8 mouse cellular contexts compared by ENCODE assay signal in genomic region chrX:20946055-20946454, GRCm38 (mm10). TPM values are rescaled to one million over a fixed set of nuclear protein-coding genes. Genes with fewer than 3 reads are reported as not detected.
A peak's percentile ranks its signal among the peaks of the same experiment; 100 is the strongest.
DNase-seq lines count a peak whose midpoint lies in the region; ATAC-seq and TF ChIP-seq lines count a peak whose summit lies in the region.

No protein-coding gene starts in this region.

- TF ChIP-seq CTCF in heart, postnatal 0 days (IDR thresholded peaks at IDR 0.05; ENCODE audit: low read depth), result peak; percentile 49
- peak; percentile 71 for TF ChIP-seq CTCF in stomach, postnatal 0 days (IDR thresholded peaks at IDR 0.05; ENCODE audit: low read depth)

- WGBS in heart, postnatal 0 days, result 10% methylated on average over 4 of the region's 4 CpGs
- 11% methylated on average over 4 of the region's 4 CpGs for WGBS in stomach, postnatal 0 days

- no peaks in the 10 kb centered on the region for H3K9me3 ChIP-seq in heart, postnatal 0 days (replicated peaks; ENCODE audit: control insufficient read depth, low read length)
- H3K9me3 ChIP-seq in stomach, postnatal 0 days (ENCODE audit: control insufficient read depth, low read length), result no peaks in the 10 kb centered on the region

- DNase-seq in heart, postnatal 0 days (ENCODE audit: low spot score), result peak; percentile 18
- no peak for DNase-seq in heart, postnatal 25 days (ENCODE audit: low spot score)
- peak; percentile 39 to 47 for DNase-seq in B cell, adult 2 months
- peak; percentile 62 for DNase-seq in adrenal gland, postnatal 14 days
- DNase-seq in kidney, postnatal 36 days, result peak; percentile 45 to 71
- peak; percentile 44 for DNase-seq in lung, postnatal 25 days (ENCODE audit: low spot score)
- peak; percentile 38 for DNase-seq in stomach, postnatal 0 days (ENCODE audit: low spot score)

- no peak overlapping the region for H3K4me3 ChIP-seq in heart, postnatal 0 days (ENCODE audit: low read depth, low read length)
- no peak overlapping the region for H3K4me3 ChIP-seq in stomach, postnatal 0 days (ENCODE audit: low read depth, low read length)

- no peak overlapping the region for H3K4me2 ChIP-seq in heart, postnatal 0 days (ENCODE audit: low read depth, low read length)
- H3K4me2 ChIP-seq in stomach, postnatal 0 days (replicated peaks; ENCODE audit: low read depth), result no peak overlapping the region

- H3K27me3 ChIP-seq in heart, postnatal 0 days (ENCODE audit: control insufficient read depth, insufficient read depth, low read length), result no peaks in the 10 kb centered on the region
- no peaks in the 10 kb centered on the region for H3K27me3 ChIP-seq in stomach, postnatal 0 days (ENCODE audit: control insufficient read depth, insufficient read depth, low read length)

- TF ChIP-seq EP300 in heart, postnatal 0 days (IDR thresholded peaks at IDR 0.05; ENCODE audit: low read depth), result no peak
- no peak for TF ChIP-seq EP300 in stomach, postnatal 0 days (optimal IDR thresholded peaks at IDR 0.05)

- intact Hi-C loops in heart, postnatal 25 days (cut with DNase I), result loop anchor here (5.0 kb wide), 3 partner anchors 99 to 284 kb away; no protein-coding TSS in a partner anchor

- no peaks in the 10 kb centered on the region for H3K36me3 ChIP-seq in heart, postnatal 0 days (replicated peaks; ENCODE audit: control insufficient read depth, insufficient read depth, low read length)
- H3K36me3 ChIP-seq in stomach, postnatal 0 days (ENCODE audit: control insufficient read depth, insufficient read depth, low read length), result no peaks in the 10 kb centered on the region

- no peak overlapping the region for H3K27ac ChIP-seq in heart, postnatal 0 days (ENCODE audit: low read depth)
- no peak overlapping the region for H3K27ac ChIP-seq in stomach, postnatal 0 days (replicated peaks)

- ATAC-seq in heart, postnatal 0 days (ENCODE audit: insufficient read depth, low read depth), result no peak
- ATAC-seq in erythroblast, adult 5-6 weeks (replicated peaks; ENCODE audit: low FRiP score, poor library complexity, severe bottlenecking), result 0 out of 2 replicates have a peak, but pooled peaks have one; percentile 45
- ATAC-seq in stomach, postnatal 0 days (ENCODE audit: low FRiP score, low TSS enrichment), result no peak

- H3K4me1 ChIP-seq in heart, postnatal 0 days (ENCODE audit: control insufficient read depth, insufficient read depth), result no peaks in the 10 kb centered on the region
- H3K4me1 ChIP-seq in stomach, postnatal 0 days (replicated peaks; ENCODE audit: control insufficient read depth, insufficient read depth), result no peaks in the 10 kb centered on the region

- no peak overlapping the region for H3K9ac ChIP-seq in heart, postnatal 0 days (replicated peaks; ENCODE audit: low read depth, low read length)
- no peak overlapping the region for H3K9ac ChIP-seq in stomach, postnatal 0 days (ENCODE audit: low read length)

RNA-seq across cellular contexts. Expression of gene Elk1, which starts 4.4 kb away (rescaled TPM):
- total RNA-seq in heart, postnatal 0 days (2014; rRNA removed; ENCODE audit: low replicate concordance), result 21.7 and 22.8 TPM in 2 replicates
- 6.6 and 7.0 TPM in 2 replicates for polyA plus RNA-seq in heart, postnatal 0 days (2015; fragmentation: Nextera tagmentation; extraction: Ambion mirVana)
- 10 to 100 TPM in 1 of 2 experiments, 1 to 10 TPM in 1; 9.6 to 10.2 TPM for total RNA-seq in heart, postnatal 25 days (2021)
- 13.1 and 14.4 TPM in 2 replicates for total RNA-seq in adrenal gland, postnatal 14 days (2021)
- total RNA-seq in erythroblast, adult 5-6 weeks (2015; ENCODE audit: low replicate concordance), result 0.42 and 0.77 TPM in 2 replicates
- total RNA-seq in erythroblast, adult 5-6 weeks (2017; ENCODE audit: low replicate concordance), result 0.60 and 1.1 TPM in 2 replicates
- polyA plus RNA-seq in stomach, postnatal 0 days (2015; fragmentation: Nextera tagmentation; extraction: Ambion mirVana), result 3.6 and 4.9 TPM in 2 replicates

RNA-seq across cellular contexts. Expression of gene Cfp, which starts 14.7 kb away (rescaled TPM):
- 7.2 and 8.4 TPM in 2 replicates for total RNA-seq in heart, postnatal 0 days (2014; rRNA removed; ENCODE audit: low replicate concordance)
- polyA plus RNA-seq in heart, postnatal 0 days (2015; fragmentation: Nextera tagmentation; extraction: Ambion mirVana), result 3.2 and 3.7 TPM in 2 replicates
- 1 to 10 TPM; 8.3 to 9.7 TPM for total RNA-seq in heart, postnatal 25 days (2021)
- 15.1 and 20.4 TPM in 2 replicates for total RNA-seq in adrenal gland, postnatal 14 days (2021)
- 8.3 and 17.8 TPM in 2 replicates for total RNA-seq in erythroblast, adult 5-6 weeks (2015; ENCODE audit: low replicate concordance)
- total RNA-seq in erythroblast, adult 5-6 weeks (2017; ENCODE audit: low replicate concordance), result 16.1 and 17.6 TPM in 2 replicates
- polyA plus RNA-seq in stomach, postnatal 0 days (2015; fragmentation: Nextera tagmentation; extraction: Ambion mirVana), result 4.3 and 6.0 TPM in 2 replicates

RNA-seq across cellular contexts. Expression of gene Uxt, which starts 15.8 kb away (rescaled TPM):
- total RNA-seq in heart, postnatal 0 days (2014; rRNA removed; ENCODE audit: low replicate concordance), result 35.1 and 71.3 TPM in 2 replicates
- 78.7 and 78.9 TPM in 2 replicates for polyA plus RNA-seq in heart, postnatal 0 days (2015; fragmentation: Nextera tagmentation; extraction: Ambion mirVana)
- 10 to 100 TPM; 31.4 to 36.9 TPM for total RNA-seq in heart, postnatal 25 days (2021)
- 37.8 and 40.2 TPM in 2 replicates for total RNA-seq in adrenal gland, postnatal 14 days (2021)
- 15.3 and 23.4 TPM in 2 replicates for total RNA-seq in erythroblast, adult 5-6 weeks (2015; ENCODE audit: low replicate concordance)
- total RNA-seq in erythroblast, adult 5-6 weeks (2017; ENCODE audit: low replicate concordance), result 6.6 and 15.7 TPM in 2 replicates
- 57.0 and 62.9 TPM in 2 replicates for polyA plus RNA-seq in stomach, postnatal 0 days (2015; fragmentation: Nextera tagmentation; extraction: Ambion mirVana)

RNA-seq across cellular contexts. Expression of gene Syn1, which starts 25.3 kb away (rescaled TPM):
- 0.50 TPM in 1 of 2 replicates, not detected in the other for total RNA-seq in heart, postnatal 0 days (2014; rRNA removed; ENCODE audit: low replicate concordance)
- 0.16 TPM in 1 of 2 replicates, not detected in the other for polyA plus RNA-seq in heart, postnatal 0 days (2015; fragmentation: Nextera tagmentation; extraction: Ambion mirVana)
- total RNA-seq in heart, postnatal 25 days (2021), result under 1 TPM; 0.36 to 0.39 TPM
- total RNA-seq in adrenal gland, postnatal 14 days (2021), result 7.9 and 11.3 TPM in 2 replicates
- 0.42 and 3.5 TPM in 2 replicates for total RNA-seq in erythroblast, adult 5-6 weeks (2015; ENCODE audit: low replicate concordance)
- not detected in 2 replicates for total RNA-seq in erythroblast, adult 5-6 weeks (2017; ENCODE audit: low replicate concordance)
- 1.1 and 1.7 TPM in 2 replicates for polyA plus RNA-seq in stomach, postnatal 0 days (2015; fragmentation: Nextera tagmentation; extraction: Ambion mirVana)
